Mouse (Mus musculus) lung, embryonic 14.5 days (tissue): Measurements from ENCODE around the gene Lhfp. TPM values are rescaled to one million over a fixed set of nuclear protein-coding genes. Genes with fewer than 3 reads are reported as not detected.

Source experiments
- ATAC-seq: fragments of 200-750 bp; cut with Nextera tagmentation; 2 replicates; pipeline ENCODE4 v1.8.0; 2017; ENCODE audit warnings: mild to moderate bottlenecking, moderate TSS enrichment, moderate library complexity; ENCODE audit not compliant: insufficient read depth
- DNase-seq: peaks from one replicate; pipeline ENCODE4 v3.0.0-alpha.2; 2015
- H3K27ac ChIP-seq: fragments of 300-500 bp; sonication (generic); 2 replicates; pipeline ENCODE4 v1.5.1; 2014; ENCODE audit warnings: low read depth, mild to moderate bottlenecking, moderate library complexity
- H3K27me3 ChIP-seq: fragments of 300-500 bp; sonication (generic); 2 replicates; pipeline ENCODE4 v1.6.1; 2014; ENCODE audit warnings: low read length, control low read depth; ENCODE audit not compliant: insufficient read depth
- H3K36me3 ChIP-seq: fragments of 300-500 bp; sonication (generic); 2 replicates; pipeline ENCODE4 v1.6.1; 2014; ENCODE audit warnings: control low read depth; ENCODE audit not compliant: insufficient read depth
- H3K4me1 ChIP-seq: fragments of 300-500 bp; sonication (generic); 2 replicates; pipeline ENCODE4 v1.6.1; 2014; ENCODE audit warnings: antibody characterized with exemption, control low read depth; ENCODE audit not compliant: insufficient read depth
- H3K4me2 ChIP-seq: fragments of 300-500 bp; sonication (generic); 2 replicates; pipeline ENCODE4 v1.6.1; 2014; ENCODE audit warnings: mild to moderate bottlenecking
- H3K4me3 ChIP-seq: fragments of 300-500 bp; sonication (generic); 2 replicates; pipeline ENCODE4 v1.5.1; 2014; ENCODE audit warnings: low read depth, low read length
- H3K9ac ChIP-seq: fragments of 300-500 bp; sonication (generic); 2 replicates; pipeline ENCODE4 v1.6.1; 2014
- H3K9me3 ChIP-seq: fragments of 300-500 bp; sonication (generic); 2 replicates; pipeline ENCODE4 v1.6.1; 2016; ENCODE audit warnings: low read depth, low read length, control low read depth
- CTCF ChIP-seq: IDR thresholded peaks from 2 replicates; pipeline ENCODE4 v1.5.1; 2016; ENCODE audit warnings: antibody characterized with exemption, low read depth
- WGBS: fragments of 180-500 bp; shearing (Covaris S2); extraction: QIAGEN DNeasy Blood & Tissue Kit; methylation state at CpG from one replicate; pipeline ENCODE4 v1.1.7; 2014; 5-methylcytosine and 5-hydroxymethylcytosine counted together
- polyA plus RNA-seq: library from polyadenylated mRNA; unstranded; fragments of >200 nt; fragmentation: Nextera tagmentation; extraction: Ambion mirVana; gene quantifications from 2 replicates; pipeline ENCODE4 v1.2.1, GENCODE M21; 2014

Gene Lhfp
- polyA plus RNA-seq, 1 experiment from 2014 or later, result 63.8 TPM

GRCm38 (mm10) chr3:53185439-53185838 lies 144.1 kb downstream of the Lhfp start:
- TF ChIP-seq CTCF, result no peak
- no peak for ATAC-seq

GRCm38 (mm10) chr3:53193441-53193840 lies 152.1 kb downstream of the Lhfp start:
- ATAC-seq (no peak), DNase-seq (no peak)
- no peak overlapping the region for H3K4me2 ChIP-seq
- no peak for TF ChIP-seq CTCF
- no peak overlapping the region for H3K27ac ChIP-seq
- H3K36me3 ChIP-seq, result no peaks in the 10 kb centered on the region
- H3K9me3 ChIP-seq, result no peaks in the 10 kb centered on the region
- 74% methylated on average over 4 of the region's 4 CpGs for WGBS
- no peaks in the 10 kb centered on the region for H3K4me1 ChIP-seq
- H3K9ac ChIP-seq, result no peak overlapping the region
- H3K4me3 ChIP-seq, result no peak overlapping the region
- no peaks in the 10 kb centered on the region for H3K27me3 ChIP-seq

More at GRCm38 (mm10) chr3:53185439-53185838, 144.1 kb downstream of the Lhfp start:
- H3K9ac ChIP-seq, result no peak overlapping the region
- no peak overlapping the region for H3K4me2 ChIP-seq
- H3K36me3 ChIP-seq, result no peaks in the 10 kb centered on the region
- H3K27me3 ChIP-seq, result no peaks in the 10 kb centered on the region
- H3K4me1 ChIP-seq, result no peaks in the 10 kb centered on the region
- no peak overlapping the region for H3K27ac ChIP-seq
- no peaks in the 10 kb centered on the region for H3K9me3 ChIP-seq
- H3K4me3 ChIP-seq, result no peak overlapping the region
- 86% methylated on average over 2 of the region's 2 CpGs for WGBS
- DNase-seq, result no peak

- Histone ChIP-seq H3K9me3 (no peaks in the 10 kb centered on the region), H3K36me3 (no peaks in the 10 kb centered on the region), H3K9ac (no peak overlapping the region), H3K27ac (no peak overlapping the region), H3K4me3 (no peak overlapping the region), H3K4me1 (no peaks in the 10 kb centered on the region), H3K4me2 (no peak overlapping the region), H3K27me3 (no peaks in the 10 kb centered on the region)
- ATAC-seq, result no peak
- no peak for TF ChIP-seq CTCF
- no peak for DNase-seq
- 63% methylated on average over 8 of the region's 8 CpGs for WGBS
Observed at GRCm38 (mm10) chr3:53195666-53196107, 154.4 kb downstream of the Lhfp start.

GRCm38 (mm10) chr3:53200175-53200574 lies 158.8 kb downstream of the Lhfp start:
- no peak for ATAC-seq
- Histone ChIP-seq H3K9ac (no peak overlapping the region), H3K4me3 (no peak overlapping the region), H3K27me3 (no peaks in the 10 kb centered on the region), H3K4me1 (peaks cover 17% of the 10 kb centered on the region), H3K9me3 (no peaks in the 10 kb centered on the region), H3K27ac (no peak overlapping the region), H3K4me2 (no peak overlapping the region), H3K36me3 (no peaks in the 10 kb centered on the region)
- TF ChIP-seq CTCF, result no peak
- DNase-seq, result no peak
- WGBS, result 86% methylated on average over 8 of the region's 8 CpGs

- 63% methylated on average over 10 of the region's 10 CpGs for WGBS
- TF ChIP-seq CTCF, result no peak
- no peaks in the 10 kb centered on the region for H3K36me3 ChIP-seq
Observed at GRCm38 (mm10) chr3:53200853-53201252, 159.5 kb downstream of the Lhfp start.

GRCm38 (mm10) chr3:53201670-53202069 lies 160.3 kb downstream of the Lhfp start:
- Histone ChIP-seq H3K27me3 (no peaks in the 10 kb centered on the region), H3K27ac (no peak overlapping the region), H3K36me3 (no peaks in the 10 kb centered on the region), H3K9ac (no peak overlapping the region), H3K4me3 (no peak overlapping the region), H3K4me2 (no peak overlapping the region; the same call in 1 of the 2 replicates), H3K4me1 (peaks cover 17% of the 10 kb centered on the region), H3K9me3 (no peaks in the 10 kb centered on the region)
- DNase-seq (no peak), ATAC-seq (peak; percentile 44; the same call in 1 of the 2 replicates)
- 49% methylated on average over 10 of the region's 10 CpGs for WGBS
- no peak for TF ChIP-seq CTCF

More at GRCm38 (mm10) chr3:53200853-53201252, 159.5 kb downstream of the Lhfp start:
- no peak overlapping the region for H3K9ac ChIP-seq
- H3K4me3 ChIP-seq, result no peak overlapping the region
- H3K9me3 ChIP-seq, result no peaks in the 10 kb centered on the region
- no peak overlapping the region for H3K4me2 ChIP-seq
- H3K4me1 ChIP-seq, result peaks cover 17% of the 10 kb centered on the region
- H3K27ac ChIP-seq, result no peak overlapping the region
- no peak for DNase-seq
- no peak for ATAC-seq
- no peaks in the 10 kb centered on the region for H3K27me3 ChIP-seq

GRCm38 (mm10) chr3:53202184-53202583 lies 160.9 kb downstream of the Lhfp start:
- no peak for ATAC-seq
- Histone ChIP-seq H3K4me2 (no peak overlapping the region), H3K27ac (peak overlapping the region; percentile 54; the same call in 1 of the 2 replicates), H3K4me1 (peaks cover 17% of the 10 kb centered on the region), H3K9me3 (no peaks in the 10 kb centered on the region), H3K27me3 (no peaks in the 10 kb centered on the region), H3K4me3 (no peak overlapping the region), H3K36me3 (no peaks in the 10 kb centered on the region), H3K9ac (no peak overlapping the region)
- 33% methylated on average over 6 of the region's 6 CpGs for WGBS
- DNase-seq, result no peak
- no peak for TF ChIP-seq CTCF

GRCm38 (mm10) chr3:53202698-53203097 lies 161.4 kb downstream of the Lhfp start:
- Histone ChIP-seq H3K36me3 (no peaks in the 10 kb centered on the region), H3K4me3 (no peak overlapping the region), H3K4me2 (no peak overlapping the region), H3K9ac (no peak overlapping the region), H3K27ac (peak overlapping the region; percentile 54; the same call in 1 of the 2 replicates), H3K27me3 (no peaks in the 10 kb centered on the region), H3K4me1 (peaks cover 17% of the 10 kb centered on the region), H3K9me3 (no peaks in the 10 kb centered on the region)
- WGBS, result 37% methylated on average over 3 of the region's 3 CpGs
- no peak for TF ChIP-seq CTCF
- ATAC-seq (no peak), DNase-seq (no peak)
